Mouse (Mus musculus) thymus, postnatal 10 days (tissue): ENCODE data around the gene Snx17.
"Not testable (repeated sequence)": the region's sequence is repeated elsewhere in the genome, so short reads cannot be mapped to it uniquely, and the experiment has no call there.

ENCODE experiments used
- DNase-seq, 2 experiments: peaks; one replicate each; pipeline ENCODE4 v3.0.0; 2021; ENCODE audit warnings: low spot score in 2 of 2

Gene Snx17

DNA sequence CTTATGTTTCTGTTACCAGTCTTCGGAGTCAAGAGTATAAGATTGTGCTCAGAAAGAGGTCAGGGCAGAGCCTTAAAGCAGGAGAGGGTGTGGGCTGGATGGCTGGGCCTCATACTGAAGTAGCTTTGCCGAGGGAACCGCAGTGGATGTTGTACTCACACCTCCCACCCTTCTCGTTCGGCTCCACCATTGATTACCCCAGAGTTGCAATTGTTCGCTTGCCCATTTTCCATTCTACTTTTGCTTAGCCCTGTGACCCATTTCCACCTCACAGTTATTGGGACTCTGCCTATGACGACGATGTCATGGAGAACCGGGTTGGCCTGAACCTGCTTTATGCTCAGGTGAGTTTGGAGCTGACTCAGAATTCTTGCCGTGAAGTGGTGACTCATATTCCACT is 3.2 kb downstream of the Snx17 start:
- DNase-seq, result no peak

DNA sequence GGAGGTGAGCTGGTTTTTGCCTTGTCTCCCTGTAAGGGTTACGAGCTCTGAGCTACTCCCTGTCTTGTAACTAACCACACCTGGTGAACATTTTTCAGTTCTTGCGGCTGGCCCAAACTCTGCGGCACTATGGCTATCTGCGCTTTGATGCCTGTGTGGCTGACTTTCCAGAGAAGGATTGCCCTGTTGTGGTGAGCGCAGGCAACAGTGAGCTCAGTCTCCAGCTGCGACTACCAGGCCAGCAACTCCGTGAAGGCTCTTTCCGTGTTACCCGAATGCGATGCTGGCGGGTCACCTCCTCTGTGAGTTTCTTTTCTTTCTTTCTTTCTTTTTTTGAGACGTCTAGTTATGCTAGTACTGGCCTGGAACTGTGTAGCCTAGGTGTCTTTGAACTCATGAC is 4.0 kb downstream of the Snx17 start:
- no peak for DNase-seq

DNA sequence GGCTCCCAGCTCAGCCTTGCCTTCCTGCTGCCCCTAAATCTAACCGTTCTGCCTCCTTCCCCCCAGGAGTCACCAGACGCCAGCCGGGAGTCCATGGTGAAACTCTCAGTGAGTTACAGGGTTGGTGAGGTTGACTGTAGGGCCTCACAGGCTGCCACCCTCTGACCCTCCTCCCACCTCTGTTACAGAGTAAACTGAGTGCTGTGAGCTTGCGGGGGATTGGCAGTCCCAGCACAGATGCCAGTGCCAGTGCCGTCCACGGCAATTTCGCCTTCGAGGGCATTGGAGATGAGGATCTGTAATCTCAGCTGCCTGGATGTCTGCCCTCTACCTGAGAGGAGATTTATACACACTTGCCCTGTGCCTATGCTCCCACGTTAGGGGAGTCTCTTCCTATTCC is 5.1 kb downstream of the Snx17 start:
- DNase-seq, result no peak

DNA sequence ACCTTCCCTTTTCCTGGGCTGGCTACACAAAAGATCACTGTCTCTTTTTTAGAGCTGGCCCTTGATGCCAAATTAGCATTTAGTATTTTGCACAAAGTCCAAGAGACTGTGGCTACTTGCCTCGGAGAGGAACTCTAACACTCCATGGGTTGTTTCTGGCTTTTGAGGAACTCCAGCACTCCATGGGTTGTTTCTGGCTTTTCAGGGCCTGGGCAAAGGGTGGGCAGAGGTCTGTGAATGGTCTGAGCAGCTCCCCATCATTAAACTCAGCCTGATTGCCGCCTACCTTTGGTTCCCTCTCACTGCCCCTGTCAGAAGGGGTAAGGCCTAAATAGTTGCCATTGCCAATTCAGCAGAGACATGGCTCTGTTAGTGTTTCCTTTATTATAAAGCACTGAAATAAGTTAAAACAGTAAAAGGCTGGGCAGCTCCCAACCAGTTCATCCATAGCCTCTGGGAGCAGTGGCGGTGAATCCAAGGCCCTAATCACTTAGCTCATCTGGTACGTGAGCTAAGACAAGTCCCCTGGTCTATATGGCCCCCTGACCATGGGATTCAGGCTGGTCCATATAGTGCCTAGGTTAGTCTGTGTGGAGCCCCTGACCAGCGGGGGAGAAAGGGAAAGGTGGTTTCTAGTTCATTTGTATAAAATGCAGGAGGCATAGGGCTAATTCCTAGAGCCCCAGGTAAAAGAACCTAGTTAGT is 5.7 kb downstream of the Snx17 start:
- no peak for DNase-seq

DNA sequence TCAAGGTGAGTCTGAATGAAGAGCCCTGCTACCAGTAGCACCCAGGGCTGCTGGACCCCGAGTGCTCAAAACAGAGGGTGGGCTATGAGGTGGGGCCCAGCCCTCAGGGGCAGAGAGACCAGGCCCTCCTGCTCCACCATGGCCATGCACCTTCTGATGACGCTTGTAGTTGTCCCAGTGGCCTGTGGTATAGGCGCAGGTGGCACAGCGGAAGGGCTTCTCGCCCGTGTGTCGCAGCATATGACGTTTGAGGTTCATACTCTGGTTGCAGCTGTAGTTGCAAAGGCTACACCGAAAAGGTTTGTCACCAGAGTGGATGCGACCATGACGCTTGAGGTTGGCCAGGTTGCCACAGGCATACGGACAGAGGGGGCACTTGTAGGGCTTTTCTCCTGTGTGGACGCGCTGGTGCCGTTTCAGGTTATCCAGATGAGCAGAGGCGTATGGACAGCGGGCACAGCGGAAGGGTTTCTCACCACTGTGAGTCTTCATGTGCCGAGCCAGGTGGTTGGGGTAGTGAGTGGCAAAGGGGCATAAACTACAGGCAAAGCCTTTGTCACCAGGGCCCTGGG is 6.4 kb downstream of the Snx17 start:
- DNase-seq, result no peak

DNA sequence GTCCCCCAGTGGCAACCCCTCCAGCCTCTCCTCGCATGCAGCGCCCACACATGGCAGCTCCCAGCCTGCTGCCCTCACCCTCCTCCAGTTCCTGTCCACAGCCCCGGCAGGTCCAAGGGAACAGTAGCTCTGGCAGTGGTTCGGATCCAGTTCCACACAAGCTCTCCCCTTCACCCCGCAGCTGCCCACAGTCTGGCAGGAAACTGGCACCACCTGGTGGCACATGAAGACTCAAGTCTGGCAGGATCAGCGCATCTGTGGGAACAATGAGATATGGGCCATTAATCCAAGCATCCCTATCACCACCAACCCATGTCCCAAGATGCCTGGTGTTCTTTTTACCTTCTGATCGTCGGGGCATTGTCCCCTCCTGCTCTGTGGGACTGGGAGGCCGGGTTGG is 6.9 kb downstream of the Snx17 start:
- DNase-seq, result peak in 1 of 2 experiments; percentile 21

DNA sequence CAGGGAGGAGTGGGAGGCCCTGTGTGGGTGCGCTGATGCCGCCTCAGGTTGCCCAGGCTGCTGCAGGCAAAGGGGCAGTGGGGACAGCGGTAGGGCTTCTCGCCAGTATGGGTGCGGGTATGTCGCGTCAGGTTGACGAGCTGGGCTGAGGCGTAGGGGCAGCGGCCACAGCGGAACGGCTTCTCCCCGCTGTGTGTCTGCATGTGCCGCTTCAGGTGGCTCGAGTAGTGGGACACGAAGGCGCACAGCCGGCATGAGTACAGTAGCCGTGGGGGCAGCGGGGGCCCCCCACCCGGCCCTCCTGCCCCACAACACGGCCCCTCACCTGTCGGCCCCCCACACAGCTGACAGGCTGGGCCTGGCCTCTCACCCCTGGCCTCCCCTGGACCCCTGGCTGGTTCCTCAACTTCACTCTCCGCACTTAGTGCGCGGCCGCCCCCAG is 7.3 kb downstream of the Snx17 start:
- DNase-seq, result no peak

DNA sequence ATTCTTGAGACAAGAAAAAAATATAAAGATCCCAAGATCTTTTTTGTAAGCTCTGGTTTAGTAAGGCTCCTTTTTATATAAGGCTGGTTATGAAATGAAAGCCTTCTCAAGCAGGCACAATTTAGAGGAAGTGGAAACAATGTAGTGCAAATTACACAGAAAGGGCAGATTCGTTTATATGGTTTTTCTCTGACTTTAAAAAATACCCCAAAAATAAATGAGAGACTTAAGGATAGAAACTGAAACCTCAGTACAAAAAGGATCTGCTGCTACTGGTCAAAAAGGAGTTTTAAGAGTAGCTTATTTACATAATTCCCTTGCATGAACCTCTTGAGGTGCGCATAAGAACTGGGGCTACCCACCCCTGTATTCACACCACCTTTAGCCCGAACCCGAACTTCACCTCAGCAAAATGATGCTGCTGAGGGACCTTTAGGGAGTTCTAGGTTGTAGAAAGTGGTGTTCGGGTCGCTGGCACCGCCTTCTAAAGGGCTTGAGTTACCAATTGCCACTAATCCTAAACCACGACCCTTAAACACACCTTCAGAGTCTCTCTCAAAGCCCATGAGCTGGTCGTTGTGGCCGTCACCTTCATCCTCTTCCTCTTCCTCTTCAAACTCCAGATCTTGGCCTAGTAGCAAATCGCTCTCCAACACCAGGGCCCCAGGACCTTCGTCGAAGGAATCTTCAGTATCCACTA is 8.2 kb downstream of the Snx17 start:
- DNase-seq, result no peak

DNA sequence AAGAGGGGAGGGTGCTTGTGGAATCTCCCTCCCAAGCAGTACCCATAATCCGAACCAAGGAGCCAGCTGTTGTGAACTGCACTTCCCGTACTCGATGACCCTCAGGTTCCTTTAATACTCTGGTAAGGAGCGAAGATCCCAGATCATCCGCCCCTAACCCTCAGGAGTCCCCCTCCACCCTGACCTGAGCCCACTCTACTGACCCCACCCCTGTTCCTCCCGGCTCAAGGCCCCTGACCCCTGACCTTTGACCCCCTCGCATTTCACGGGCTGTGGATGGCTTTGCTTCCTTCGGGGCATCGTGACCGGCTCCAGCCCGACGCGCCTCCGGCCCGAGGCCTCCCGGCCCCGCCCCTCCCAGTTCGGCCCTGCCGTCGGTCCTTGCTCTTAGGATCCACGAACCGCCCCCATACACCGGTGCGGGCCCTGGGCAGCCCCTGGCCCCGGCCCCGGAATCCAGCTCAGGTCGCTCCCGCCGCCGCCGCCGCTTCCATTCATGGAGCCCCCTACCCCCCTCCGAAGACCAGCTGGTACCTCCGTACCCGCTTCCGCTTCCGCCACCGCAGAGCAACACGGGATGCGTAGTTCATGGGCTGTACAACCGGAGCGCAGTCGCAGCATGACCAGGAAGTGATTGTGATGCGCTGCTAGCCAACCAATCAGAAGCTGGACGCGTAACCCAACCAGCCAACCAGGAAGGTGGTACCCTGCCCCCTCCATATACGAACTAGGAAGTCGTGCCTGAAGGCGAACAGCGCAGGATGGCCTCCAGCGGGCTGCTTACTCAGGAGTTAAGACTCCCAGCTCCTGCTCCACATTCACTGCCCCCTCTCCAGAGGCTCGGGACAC is 8.9 kb downstream of the Snx17 start, which contains the start of gene Zfp513:
Zfp513 (minus strand) TSS at position 562 of the 849 bp plus-strand sequence.
- DNase-seq, result peak; percentile 91 to 96

DNA sequence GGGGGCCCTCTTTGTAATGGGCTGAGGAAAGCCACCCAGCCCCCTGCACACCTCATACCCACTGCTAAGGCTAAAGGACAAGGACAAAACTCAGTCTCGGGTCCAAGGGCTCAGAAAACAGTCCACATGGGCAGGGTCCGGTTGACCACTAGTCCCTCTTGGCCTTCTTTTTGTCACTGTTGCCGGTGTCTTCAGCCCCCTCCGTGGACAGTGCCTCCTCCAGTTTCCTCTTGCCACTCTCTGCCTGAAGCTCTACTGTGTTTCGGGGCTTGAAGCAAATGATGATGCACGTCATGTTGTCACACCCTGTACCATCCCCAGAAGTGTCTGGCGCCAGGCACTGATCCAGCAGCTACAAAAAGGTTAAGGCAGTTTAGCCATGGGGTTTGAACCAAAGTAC is 9.9 kb downstream of the Snx17 start:
- no peak for DNase-seq

DNA sequence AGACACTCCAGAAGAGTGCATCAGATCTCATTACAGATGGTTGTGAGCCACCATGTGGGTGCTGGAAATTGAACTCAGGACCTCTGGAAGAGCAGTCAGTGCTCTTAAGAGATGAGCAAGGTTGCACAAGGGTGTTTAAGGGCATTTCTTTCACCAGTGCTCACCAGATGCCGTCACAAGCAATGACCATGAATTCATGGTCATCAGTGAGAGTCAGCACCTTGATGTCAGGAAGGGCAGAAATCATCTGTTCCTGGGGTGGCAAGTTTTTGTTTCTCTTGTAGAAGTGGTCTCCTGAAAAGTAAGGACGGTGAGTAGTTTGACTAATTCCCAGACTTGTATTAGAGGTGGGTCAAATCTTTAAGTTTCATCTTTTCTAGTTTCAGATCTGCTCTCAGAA is 10.8 kb downstream of the Snx17 start:
- no peak for DNase-seq

DNA sequence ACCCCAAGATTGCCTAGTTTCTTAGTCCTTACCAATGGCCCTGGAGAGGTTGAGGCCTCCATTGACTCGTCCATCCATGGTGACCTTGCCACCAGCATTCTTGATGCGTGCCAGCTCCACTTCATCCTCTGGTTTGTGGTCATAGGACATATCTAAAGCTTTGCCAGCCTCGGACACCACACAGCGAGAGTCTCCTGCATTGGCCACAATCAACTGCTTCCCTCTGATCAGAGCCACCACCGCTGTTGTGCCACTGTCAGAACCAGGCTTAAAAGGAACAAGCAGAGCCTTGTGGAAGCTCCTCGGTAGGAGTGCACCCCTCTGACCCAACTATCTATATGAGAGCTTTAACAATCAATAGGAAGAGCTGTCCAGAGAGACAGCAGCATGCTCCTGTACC is 11.4 kb downstream of the Snx17 start:
- no peak for DNase-seq

DNA sequence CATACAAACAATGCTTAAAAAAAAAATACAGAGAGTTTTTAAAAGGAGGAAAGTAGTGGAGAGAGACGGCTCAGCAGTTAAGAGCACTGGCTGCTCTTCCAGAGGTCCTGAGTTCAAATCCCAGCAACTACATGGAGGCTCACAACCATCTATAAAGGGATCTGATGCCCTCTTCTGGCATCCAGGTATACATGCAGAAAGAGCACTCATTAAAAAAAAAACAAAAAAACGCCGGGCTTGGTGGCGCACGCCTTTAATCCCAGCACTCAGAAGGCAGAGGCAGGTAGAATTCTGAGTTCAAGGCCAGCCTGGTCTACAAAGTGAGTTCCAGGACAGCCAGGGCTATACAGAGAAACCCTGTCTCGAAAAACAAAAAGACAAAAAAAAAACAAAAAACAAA is 23.5 kb downstream of the Snx17 start:
- not testable (repeated sequence) for DNase-seq

DNA sequence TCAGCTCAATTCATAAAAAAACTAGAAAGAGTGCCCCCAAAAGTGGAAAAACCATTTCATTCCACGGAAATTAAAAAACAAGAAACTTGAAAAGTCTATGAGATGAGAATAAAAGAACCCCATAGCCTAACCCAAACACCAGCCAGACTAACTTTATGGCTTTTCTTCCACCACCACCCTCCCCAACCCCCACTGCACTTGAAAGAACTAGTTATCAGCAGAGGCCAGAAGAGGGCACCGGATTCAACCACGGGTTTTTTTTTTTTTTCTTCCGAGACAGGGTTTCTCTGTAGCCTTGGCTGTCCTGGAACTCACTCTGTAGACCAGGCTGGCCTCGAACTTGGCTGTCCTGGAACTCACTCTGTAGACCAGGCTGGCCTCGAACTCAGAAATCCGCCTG is 25.3 kb downstream of the Snx17 start:
- no peak for DNase-seq

DNA sequence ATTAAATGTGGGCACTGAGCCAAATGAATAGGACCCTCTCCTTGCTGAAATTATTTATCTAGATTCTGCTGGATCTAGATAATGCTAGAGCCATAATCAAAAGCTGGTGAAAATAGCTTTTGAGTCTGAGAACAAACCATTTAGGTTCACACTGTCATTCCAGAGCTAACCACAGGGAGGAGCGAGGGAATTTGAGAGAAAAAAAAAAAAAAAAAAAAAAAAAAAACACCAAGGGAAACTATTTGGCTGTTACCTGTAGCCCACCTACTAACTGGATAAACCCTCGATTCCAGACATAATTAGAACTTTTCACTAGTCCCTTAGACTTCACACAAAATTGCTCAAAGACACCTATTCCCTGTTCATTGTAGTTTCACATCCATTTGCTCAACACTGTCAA is 26.0 kb downstream of the Snx17 start:
- DNase-seq, result no peak

DNA sequence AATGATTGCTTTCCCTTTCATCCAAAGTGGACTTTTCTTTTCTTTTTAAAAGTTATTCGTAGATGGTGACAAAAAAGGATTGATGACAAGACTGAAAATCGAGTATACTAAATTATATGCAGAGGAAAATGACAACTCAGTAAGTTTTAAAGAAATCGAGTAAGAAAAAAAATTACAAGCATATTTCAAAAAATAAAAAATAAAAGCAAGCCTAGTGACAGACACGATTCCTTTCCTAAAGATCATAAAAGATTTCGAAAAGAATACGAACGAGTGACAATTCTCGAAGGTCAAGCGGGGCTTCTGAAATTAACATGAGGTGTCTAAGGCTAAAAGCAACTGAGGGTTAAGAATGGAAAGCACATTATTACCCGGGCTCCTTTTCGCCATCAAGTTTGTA is 26.4 kb downstream of the Snx17 start:
- no peak for DNase-seq

DNA sequence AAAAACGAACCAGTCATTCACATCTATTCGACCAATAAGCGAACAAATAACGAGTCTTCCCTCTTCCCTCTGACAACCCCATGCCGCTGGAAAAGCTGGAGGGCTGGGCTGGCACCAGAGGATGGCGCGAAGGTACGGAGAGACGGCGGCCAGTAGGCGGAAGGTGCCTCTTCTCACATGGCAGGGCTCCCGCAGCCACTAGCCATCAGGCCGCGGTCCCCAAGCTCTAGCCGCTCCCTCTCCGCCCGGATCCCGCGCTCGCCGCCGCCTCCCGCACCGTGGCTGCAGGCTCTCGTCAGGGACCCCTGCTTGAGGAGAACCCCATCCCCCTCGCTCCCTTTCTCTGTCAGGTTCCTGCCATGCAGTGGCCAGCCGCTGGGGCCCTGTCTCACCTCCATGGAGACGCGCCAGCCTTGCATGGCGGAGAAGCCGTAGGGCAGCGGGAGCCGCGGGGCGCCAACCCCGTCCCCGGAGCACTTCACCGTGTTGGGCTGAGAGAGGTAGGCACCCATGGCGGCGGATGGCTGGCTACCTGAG is 27.0 kb downstream of the Snx17 start:
- no peak for DNase-seq

DNA sequence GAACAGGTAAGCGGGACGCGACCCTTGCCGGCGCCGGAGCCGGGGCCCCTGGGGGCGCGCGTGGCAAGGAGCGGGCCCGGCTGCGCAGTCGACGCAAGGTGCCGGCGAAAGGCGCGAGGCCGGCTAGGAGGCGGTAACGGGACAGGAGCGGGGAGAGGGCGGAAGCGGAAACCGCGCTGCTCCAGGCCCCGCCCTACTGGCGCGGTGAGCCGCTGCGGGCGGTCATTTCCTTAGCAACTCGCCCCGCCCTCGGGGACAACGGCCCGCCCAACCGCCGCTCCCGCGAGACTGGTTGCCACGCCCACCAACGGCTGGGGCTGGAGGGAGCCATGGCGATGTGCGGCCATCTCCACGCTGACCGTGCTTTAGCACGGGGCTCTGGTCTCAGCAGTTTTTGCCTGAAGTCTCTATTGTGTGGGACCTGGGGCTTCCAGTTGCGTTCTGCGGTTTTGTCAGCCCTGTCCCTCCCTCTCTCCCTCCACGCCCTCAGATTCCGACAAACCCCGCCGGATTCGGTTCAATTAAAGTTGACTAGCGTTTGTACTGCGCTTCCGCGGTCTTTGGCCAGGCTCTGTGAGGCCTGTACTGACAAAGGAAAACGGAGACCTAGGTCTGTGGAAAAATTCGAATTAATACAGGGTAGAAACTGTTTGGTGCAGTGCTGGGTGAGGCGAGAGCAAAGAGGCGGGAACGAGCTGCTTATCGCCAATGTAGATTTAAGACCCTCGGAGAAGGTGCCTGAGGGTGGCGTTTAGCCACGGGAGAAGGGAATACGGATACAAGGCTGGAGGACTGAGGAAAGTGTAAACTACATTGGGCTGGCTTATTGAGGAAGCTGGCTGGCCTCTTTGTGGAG is 27.6 kb downstream of the Snx17 start, which contains the start of gene Ppm1g:
Ppm1g (minus strand) TSS at position 240 of the 856 bp plus-strand sequence.
- peak; percentile 94 to 98 for DNase-seq

DNA sequence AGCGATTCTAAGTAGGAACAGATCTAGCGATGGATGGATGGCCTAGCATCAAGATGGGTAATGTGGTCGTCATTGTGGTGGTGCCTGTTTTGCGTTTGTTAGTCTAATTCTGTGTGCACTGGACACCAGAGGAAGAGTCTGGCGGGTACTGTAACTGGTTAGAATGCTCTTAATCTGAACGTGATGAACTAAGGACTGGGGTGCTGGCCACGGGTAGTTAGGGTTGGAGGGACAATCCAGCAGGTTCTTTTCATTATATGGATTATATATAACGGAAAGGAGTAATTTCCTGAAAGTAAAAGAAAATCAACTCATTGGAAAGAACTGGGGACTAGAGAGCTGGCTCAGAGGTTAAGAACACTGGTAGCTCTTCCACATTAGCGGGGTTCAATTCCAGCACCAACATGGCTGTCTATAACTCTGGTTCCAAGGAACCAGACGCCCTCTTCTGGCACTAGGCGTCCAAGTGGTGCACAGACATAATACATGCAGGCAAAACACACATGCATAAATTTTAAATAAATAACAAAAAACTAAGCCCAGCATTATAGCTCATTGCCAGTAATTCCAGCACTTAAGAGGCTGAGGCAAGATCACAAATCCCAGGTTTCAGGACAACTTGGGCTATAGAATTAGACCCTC is 28.4 kb downstream of the Snx17 start:
- peak; percentile 31 to 35 for DNase-seq

DNA sequence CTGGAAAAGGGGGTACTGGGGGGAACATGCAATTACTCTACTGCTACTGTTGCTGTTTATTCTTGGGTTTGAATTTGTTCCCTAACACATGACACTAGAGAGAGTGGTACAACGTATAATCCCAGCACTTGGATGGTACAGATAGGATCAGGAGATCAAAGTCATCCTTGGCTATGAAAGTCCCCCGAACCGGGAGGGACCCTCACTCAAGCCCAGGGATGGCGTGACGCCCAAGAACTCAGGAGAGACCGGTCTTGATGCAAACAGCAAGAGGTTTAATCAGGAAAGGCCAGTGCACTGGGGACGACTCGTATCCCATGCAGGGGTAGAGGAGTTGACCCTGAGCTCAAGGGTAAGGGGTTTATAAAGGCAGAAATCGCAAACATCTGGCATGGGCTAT is 29.7 kb downstream of the Snx17 start:
- no peak for DNase-seq
